Mouse (Mus musculus): ENCODE data around the gene Ccdc106. TPM values are rescaled to one million over a fixed set of nuclear protein-coding genes. Genes with fewer than 3 reads are reported as not detected.
A peak's percentile ranks its signal among the peaks of the same experiment; 100 is the strongest.
"Not testable (repeated sequence)": the region's sequence is repeated elsewhere in the genome, so short reads cannot be mapped to it uniquely, and the experiment has no call there.

Gene Ccdc106
- polyA plus RNA-seq, 1 experiment from 2014 or later, result 4.7 TPM

DNA sequence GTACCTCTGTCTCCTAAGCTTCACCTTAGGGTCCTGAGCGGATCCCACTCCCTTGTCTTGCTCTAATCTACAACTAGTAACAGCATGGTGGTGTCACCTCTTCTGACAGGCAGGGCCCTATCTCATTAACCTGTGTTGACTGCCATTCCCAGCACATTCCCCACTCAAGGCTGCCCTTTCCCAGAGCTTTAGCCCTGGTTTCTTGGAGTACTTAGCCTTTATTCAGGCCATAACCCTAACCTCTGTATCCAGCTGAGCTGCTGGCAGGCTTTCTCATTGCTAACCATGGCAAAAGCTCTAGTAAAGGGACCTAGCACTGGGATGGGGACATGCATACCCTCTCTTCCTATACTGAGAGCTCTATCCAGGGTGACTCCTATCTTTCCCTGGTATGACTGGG lies 38.3 kb downstream of the Ccdc106 start:
- 87% methylated on average over 1 of the region's 1 CpGs for WGBS
- no peak overlapping the region for H3K27ac ChIP-seq
- peaks cover 29% of the 10 kb centered on the region for H3K4me1 ChIP-seq
- H3K27me3 ChIP-seq (ENCODE audit: insufficient read depth, poor library complexity, severe bottlenecking), result peaks cover 58% of the 10 kb centered on the region
- H3K9me3 ChIP-seq, result no peaks in the 10 kb centered on the region; the same call in 1 of the 2 replicates
- no peak for DNase-seq (ENCODE audit: low spot score)
- no peak overlapping the region for H3K4me3 ChIP-seq
- no peaks in the 10 kb centered on the region for H3K36me3 ChIP-seq

DNA sequence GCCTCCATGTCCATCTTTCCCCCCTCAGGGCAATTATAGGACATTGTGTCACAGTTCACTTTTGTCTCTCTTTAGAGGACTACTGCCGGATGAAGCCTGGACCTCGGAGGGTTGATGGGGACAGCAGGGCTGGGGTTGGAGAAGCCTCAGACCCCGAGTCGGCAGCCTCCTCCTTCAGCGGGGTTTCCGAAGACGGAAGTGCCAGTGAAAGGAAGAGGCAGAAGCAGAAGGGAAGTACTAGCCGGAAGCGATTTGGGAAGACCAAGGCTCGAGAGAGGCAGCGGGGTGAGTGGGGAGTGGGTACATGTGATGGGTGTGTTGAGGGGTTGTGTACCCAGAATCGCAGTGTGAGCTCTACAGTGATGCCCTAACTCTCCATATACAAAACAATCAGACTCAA lies 39.1 kb downstream of the Ccdc106 start:
- Histone ChIP-seq H3K4me1 (peaks cover 28% of the 10 kb centered on the region), H3K4me3 (0 out of 2 replicates have a peak overlapping the region, but pooled peaks have one; percentile 2)
- 88% methylated on average over 12 of the region's 12 CpGs for WGBS

DNA sequence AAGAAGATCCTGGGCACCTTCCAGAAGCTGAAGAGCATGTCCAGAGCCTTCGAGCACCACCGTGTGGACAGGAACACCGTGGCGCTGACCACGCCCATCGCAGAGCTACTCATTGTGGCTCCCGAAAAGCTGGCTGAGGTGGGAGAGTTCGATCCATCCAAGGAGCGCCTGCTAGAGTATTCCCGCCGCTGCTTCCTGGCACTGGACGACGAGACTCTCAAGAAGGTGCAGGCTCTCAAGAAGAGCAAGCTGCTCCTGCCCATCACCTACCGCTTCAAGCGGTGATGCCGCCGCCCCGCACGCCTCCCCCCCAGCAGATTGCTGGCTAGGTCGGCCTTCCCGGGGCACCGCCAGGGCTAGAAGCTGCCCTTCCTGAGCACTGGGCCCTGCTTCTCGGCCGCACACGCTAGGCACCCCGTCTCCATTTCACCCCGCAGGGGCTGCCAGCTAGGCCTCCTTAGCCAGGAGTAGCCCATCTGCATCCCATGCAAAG lies 39.9 kb downstream of the Ccdc106 start:
- no peaks in the 10 kb centered on the region for H3K36me3 ChIP-seq
- H3K4me3 ChIP-seq, result peak overlapping the region; percentile 77
- H3K27me3 ChIP-seq (ENCODE audit: insufficient read depth, poor library complexity, severe bottlenecking), result peaks cover 42% of the 10 kb centered on the region
- peak; percentile 89 for DNase-seq (ENCODE audit: low spot score)
- peaks cover 28% of the 10 kb centered on the region for H3K4me1 ChIP-seq
- H3K27ac ChIP-seq, result peak overlapping the region; percentile 97
- no peaks in the 10 kb centered on the region; the same call in 1 of the 2 replicates for H3K9me3 ChIP-seq
- 3% methylated on average over 27 of the region's 27 CpGs for WGBS

More for the DNA sequence above, 39.1 kb downstream of the Ccdc106 start:
- H3K27ac ChIP-seq, result no peak overlapping the region
- no peaks in the 10 kb centered on the region for H3K36me3 ChIP-seq
- DNase-seq (ENCODE audit: low spot score), result no peak
- H3K27me3 ChIP-seq (ENCODE audit: insufficient read depth, poor library complexity, severe bottlenecking), result peaks cover 50% of the 10 kb centered on the region
- no peaks in the 10 kb centered on the region; the same call in 1 of the 2 replicates for H3K9me3 ChIP-seq

DNA sequence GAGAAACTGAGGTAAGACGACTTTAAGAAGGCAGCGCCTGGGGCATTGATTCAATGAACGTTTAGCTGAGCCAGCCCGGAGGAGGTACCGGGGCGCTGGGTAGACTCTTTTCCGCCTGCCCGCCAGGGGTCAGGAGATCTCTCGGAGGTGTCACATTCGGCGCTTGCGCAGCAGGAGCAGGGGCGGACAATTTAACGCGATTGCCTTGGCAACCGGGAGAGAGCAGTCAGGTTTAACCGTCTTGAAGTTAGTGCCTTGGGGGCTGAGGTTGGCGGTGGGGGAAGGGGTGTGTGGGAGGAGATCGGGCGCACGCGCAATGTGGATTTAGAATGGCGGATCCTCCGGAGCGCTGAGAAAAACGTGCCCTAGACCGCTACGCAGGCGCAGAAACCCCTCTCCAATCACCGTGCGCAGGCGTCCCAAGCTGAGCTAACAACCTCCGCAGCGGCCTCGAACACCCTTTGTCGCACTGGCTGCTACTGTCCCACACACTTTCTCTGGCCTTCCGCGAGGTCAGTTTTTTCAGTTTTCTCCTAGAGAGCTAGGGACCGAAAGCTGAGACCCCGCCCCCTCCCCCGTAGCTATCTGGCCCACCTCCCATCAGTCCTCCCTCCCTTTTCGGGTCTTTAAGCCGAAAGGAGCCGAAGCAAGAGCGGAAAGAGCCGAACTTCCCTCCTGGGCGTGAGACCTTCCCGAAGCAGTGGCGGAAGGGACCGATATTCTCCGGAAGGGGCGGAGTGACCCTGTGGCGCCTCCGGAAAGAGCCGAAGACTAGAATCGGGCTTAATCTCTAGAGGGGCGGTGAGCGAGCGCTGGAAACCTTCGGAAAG lies 40.8 kb downstream of the Ccdc106 start:
- peaks cover 33% of the 10 kb centered on the region for H3K27me3 ChIP-seq (ENCODE audit: insufficient read depth, poor library complexity, severe bottlenecking)
- under 1% methylated on average over 60 of the region's 60 CpGs for WGBS
- H3K36me3 ChIP-seq, result peaks cover 6% of the 10 kb centered on the region
- H3K4me3 ChIP-seq, result peak overlapping the region; percentile 77
- DNase-seq (ENCODE audit: low spot score), result peak; percentile 98
- H3K4me1 ChIP-seq, result peaks cover 36% of the 10 kb centered on the region
- H3K27ac ChIP-seq, result peak overlapping the region; percentile 97
- no peaks in the 10 kb centered on the region; the same call in 1 of the 2 replicates for H3K9me3 ChIP-seq

DNA sequence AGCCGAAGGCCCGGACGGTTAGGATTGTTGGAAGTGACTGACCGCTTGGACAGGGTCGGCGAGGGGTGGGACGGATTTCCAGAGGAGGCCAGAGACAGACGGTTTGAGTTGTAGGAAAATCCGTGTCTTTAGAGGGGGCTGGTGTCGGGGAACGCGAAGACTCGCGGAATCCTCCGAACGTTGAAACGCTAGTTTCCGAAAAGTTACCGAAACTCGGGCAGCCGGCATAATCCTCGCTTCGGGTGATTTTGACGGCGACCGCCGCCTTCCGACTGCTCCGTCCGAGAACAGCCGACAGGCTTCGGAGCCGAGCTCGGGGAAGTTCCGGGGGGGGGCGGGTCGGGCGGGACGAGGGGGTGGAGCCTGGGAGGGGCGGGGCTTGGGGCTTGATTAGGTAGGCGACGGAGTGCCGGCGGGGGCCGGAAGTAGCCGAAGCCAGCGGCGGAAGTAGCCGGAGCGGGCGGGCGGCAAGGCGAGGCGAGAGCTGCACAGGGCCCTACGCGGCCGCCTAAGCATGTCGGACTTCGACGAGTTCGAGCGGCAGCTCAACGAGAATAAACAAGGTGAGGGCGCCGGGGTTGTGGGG lies 41.5 kb downstream of the Ccdc106 start, which contains the start of gene U2af2:
Gene U2af2 (plus strand): TSS at position 370 of the 586 bp plus-strand sequence.
- peak; percentile 96 for DNase-seq (ENCODE audit: low spot score)
- Histone ChIP-seq H3K27ac (peak within 1 kb of the TSS; percentile 97), H3K4me1 (peaks cover 32% of the 10 kb centered on the region), H3K36me3 (peaks cover 13% of the 10 kb centered on the region), H3K4me3 (peak within 1 kb of the TSS; percentile 77), H3K9me3 (no peaks in the 10 kb centered on the region; the same call in 1 of the 2 replicates), H3K27me3 (ENCODE audit: insufficient read depth, poor library complexity, severe bottlenecking) (peaks cover 26% of the 10 kb centered on the region)
- under 1% methylated on average over 64 of the region's 65 CpGs for WGBS

DNA sequence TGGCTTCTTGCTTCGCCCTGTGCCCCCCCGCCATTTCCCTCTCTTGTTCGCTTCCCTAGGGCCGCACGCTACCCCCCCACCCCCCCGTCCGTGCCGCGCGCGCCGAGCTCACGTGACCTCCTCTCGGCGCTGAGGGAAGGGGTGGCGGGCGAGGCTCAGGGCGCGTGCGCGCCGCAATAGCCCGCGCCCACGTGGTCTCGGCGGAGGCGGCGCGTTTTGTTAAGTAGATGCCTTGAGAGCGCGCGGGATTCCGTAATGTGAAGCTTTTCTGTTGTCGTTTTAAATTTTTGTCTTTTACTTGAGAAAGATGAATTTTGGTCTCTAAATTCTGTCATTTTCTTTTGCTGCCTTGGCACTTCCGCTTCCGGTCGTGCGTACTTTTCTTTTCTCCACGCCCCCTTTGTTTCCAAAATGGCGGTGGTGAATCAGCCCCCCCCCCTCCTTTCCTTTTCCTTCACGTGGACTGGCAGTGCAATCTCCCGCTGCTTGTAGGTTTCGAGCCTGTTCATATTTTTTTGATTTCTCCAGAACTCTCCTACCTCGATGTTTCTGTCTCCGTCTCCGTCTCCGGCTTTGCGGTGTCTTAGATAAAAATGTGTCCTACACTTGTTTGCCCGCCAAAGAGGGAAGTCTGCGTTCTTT lies 42.1 kb downstream of the Ccdc106 start:
- DNase-seq (ENCODE audit: low spot score), result peak; percentile 90
- Histone ChIP-seq H3K9me3 (no peaks in the 10 kb centered on the region; the same call in 1 of the 2 replicates), H3K4me3 (peak overlapping the region; percentile 77), H3K36me3 (peaks cover 19% of the 10 kb centered on the region), H3K4me1 (peaks cover 29% of the 10 kb centered on the region), H3K27ac (peak overlapping the region; percentile 97), H3K27me3 (ENCODE audit: insufficient read depth, poor library complexity, severe bottlenecking) (peaks cover 20% of the 10 kb centered on the region)
- under 1% methylated on average over 51 of the region's 51 CpGs for WGBS

DNA sequence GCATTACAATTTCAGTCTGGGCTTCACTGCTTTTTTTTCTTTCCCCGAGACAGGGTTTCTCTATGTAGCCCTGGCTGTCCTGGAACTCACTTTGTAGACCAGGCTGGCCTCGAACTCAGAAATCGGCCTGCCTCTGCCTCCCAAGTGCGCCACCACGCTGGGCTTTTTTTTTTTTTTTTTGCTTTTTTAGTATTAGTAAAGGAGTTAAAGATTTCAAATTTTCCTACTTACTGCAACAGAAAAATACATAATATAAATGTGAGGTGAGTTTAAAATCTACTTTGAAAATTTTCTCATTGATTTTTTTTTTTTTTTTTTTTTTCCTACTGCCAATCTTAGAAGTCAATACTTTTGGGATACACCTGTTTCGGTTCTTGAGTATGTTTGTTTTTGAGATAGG lies 44.5 kb downstream of the Ccdc106 start:
- H3K4me1 ChIP-seq, result peaks cover 27% of the 10 kb centered on the region
- H3K27ac ChIP-seq, result no peak overlapping the region
- peaks cover 43% of the 10 kb centered on the region for H3K36me3 ChIP-seq
- 89% methylated on average over 6 of the region's 6 CpGs for WGBS
- H3K4me3 ChIP-seq, result no peak overlapping the region
- no peaks in the 10 kb centered on the region for H3K27me3 ChIP-seq (ENCODE audit: insufficient read depth, poor library complexity, severe bottlenecking)
- H3K9me3 ChIP-seq, result no peaks in the 10 kb centered on the region; the same call in 1 of the 2 replicates
- DNase-seq (ENCODE audit: low spot score), result no peak

GRCm38 (mm10) chr7:5073586-5073985 lies 53.2 kb downstream of the Ccdc106 start:
- Histone ChIP-seq H3K4me1 (no peaks in the 10 kb centered on the region), H3K27ac (no peak overlapping the region), H3K4me3 (no peak overlapping the region), H3K9me3 (no peaks in the 10 kb centered on the region), H3K36me3 (peaks cover 98% of the 10 kb centered on the region), H3K27me3 (ENCODE audit: insufficient read depth, poor library complexity, severe bottlenecking) (no peaks in the 10 kb centered on the region)
- no peak for DNase-seq (ENCODE audit: low spot score)
- 75% methylated on average over 1 of the region's 1 CpGs for WGBS

DNA sequence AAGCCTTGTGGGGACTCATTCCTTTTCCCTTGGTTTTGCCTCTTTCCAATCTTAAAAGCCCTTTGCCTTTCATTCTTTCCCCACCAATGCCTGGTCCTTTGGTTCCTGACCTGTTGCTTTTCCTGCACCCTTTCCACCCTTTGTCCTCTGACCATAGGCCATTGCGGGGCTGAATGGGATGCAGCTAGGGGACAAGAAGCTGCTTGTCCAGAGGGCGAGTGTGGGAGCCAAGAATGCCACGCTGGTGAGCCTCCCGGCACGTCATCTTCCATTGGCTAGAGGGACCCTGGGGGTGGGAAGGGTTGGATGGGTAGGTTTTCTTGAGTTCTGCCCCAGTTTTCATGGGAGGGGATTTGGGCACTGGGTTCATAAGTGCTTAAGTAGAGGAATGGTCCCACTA lies 54.6 kb downstream of the Ccdc106 start:
- no peaks in the 10 kb centered on the region for H3K9me3 ChIP-seq
- WGBS, result 97% methylated on average over 5 of the region's 5 CpGs
- H3K36me3 ChIP-seq, result peaks cover 91% of the 10 kb centered on the region
- no peak for DNase-seq (ENCODE audit: low spot score)
- H3K27me3 ChIP-seq (ENCODE audit: insufficient read depth, poor library complexity, severe bottlenecking), result no peaks in the 10 kb centered on the region
- no peak overlapping the region for H3K4me3 ChIP-seq
- no peaks in the 10 kb centered on the region for H3K4me1 ChIP-seq
- H3K27ac ChIP-seq, result no peak overlapping the region

- peaks cover 12% of the 10 kb centered on the region for H3K4me1 ChIP-seq
- DNase-seq (ENCODE audit: low spot score), result no peak
- no peaks in the 10 kb centered on the region for H3K27me3 ChIP-seq (ENCODE audit: insufficient read depth, poor library complexity, severe bottlenecking)
- no peak overlapping the region for H3K27ac ChIP-seq
- peaks cover 73% of the 10 kb centered on the region for H3K36me3 ChIP-seq
- WGBS, result 79% methylated on average over 2 of the region's 2 CpGs
- no peak overlapping the region for H3K4me3 ChIP-seq
- H3K9me3 ChIP-seq, result no peaks in the 10 kb centered on the region
Observed at GRCm38 (mm10) chr7:5076931-5077330, 56.6 kb downstream of the Ccdc106 start.

DNA sequence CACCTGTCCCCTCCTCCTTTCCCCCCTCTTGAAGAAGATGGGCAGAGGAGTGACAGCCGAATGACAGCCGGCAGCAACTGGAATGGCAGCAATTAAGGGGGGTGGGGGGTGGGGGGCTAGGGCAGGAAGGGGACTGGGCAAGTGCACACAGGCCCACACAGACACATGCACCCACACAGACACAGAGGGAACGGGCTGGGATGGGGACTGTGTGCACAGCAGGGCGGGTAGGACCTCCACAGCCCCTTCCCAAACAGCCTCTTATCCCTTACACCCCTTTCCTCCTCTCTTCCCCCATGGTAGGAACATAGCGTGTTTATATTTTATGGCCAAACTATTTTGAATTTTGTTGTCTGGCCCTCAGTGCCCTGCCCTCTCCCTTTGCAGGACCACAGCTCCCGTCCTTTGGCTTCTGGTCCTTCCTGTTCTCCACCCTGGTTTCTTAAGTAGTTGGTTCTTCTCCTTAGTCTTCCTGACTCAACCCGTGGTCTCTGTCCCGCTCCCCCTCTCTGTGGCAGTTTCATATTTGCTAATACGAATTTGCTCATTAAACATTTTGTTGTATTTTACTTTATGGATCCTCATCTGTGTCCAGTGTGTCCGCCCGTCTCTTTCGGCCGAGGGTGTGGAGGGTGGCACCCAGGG lies 59.1 kb downstream of the Ccdc106 start:
- Histone ChIP-seq H3K27ac (peak overlapping the region; percentile 98), H3K4me1 (peaks cover 17% of the 10 kb centered on the region), H3K36me3 (peaks cover 66% of the 10 kb centered on the region), H3K4me3 (peak overlapping the region; percentile 98)
- 58% methylated on average over 10 of the region's 13 CpGs for WGBS
- not testable (repeated sequence) for DNase-seq (ENCODE audit: low spot score); H3K9me3 ChIP-seq; H3K27me3 ChIP-seq (ENCODE audit: insufficient read depth, poor library complexity, severe bottlenecking)

DNA sequence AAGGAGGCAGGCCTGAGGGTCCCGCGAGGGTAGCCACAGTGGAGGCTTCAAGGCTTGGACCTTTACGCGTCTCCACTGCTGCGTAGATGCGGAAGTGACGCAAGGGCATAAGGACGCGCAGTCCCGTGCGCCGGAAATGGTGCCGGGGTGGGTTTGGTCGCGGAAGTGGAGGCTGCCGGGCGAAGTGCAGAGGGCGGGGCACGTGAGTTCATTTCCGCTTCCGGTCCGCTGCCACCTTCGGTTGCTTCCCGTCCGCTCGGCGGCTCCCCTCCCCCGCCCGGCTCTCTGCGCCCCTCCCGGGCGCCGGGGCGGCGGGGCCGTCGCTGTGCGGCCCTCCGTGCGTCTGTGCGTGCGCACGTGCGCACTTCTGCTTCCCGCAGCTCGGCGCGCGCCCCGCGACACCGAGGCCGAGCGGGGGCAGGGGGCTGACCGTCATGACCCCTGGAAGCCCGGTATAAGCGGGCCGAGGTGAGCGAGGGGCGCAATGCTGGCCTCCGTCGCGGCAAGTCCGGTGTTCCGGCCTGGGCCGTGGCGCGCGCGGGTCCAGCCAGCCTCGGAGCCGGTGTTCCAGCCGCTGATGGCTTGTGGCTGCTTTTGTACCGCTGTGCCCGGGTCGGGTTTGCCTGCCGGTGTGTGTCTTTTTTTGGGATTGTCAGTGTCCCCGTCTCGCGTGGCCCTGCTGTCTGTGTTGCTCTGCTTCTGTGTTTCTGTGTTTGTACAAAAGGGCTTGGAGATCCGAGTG lies 59.8 kb downstream of the Ccdc106 start, which contains the start of gene Epn1:
Gene Epn1 (plus strand): TSS at position 226 of the 742 bp plus-strand sequence.
- H3K9me3 ChIP-seq, result no peaks in the 10 kb centered on the region
- peaks cover 66% of the 10 kb centered on the region for H3K36me3 ChIP-seq
- under 1% methylated on average over 81 of the region's 81 CpGs for WGBS
- no peaks in the 10 kb centered on the region for H3K27me3 ChIP-seq (ENCODE audit: insufficient read depth, poor library complexity, severe bottlenecking)
- peak within 1 kb of the TSS; percentile 98 for H3K27ac ChIP-seq
- peak; percentile 97 for DNase-seq (ENCODE audit: low spot score)
- peaks cover 19% of the 10 kb centered on the region for H3K4me1 ChIP-seq
- peak within 1 kb of the TSS; percentile 98 for H3K4me3 ChIP-seq
